Mouse (Mus musculus): Measurements from ENCODE around the gene Sp7. TPM values are rescaled to one million over a fixed set of nuclear protein-coding genes. Genes with fewer than 3 reads are reported as not detected.
"Not testable (repeated sequence)": the region's sequence is repeated elsewhere in the genome, so short reads cannot be mapped to it uniquely, and the experiment has no call there.

Gene Sp7
- polyA plus RNA-seq, 1 experiment from 2014 or later: 0.46 TPM

DNA sequence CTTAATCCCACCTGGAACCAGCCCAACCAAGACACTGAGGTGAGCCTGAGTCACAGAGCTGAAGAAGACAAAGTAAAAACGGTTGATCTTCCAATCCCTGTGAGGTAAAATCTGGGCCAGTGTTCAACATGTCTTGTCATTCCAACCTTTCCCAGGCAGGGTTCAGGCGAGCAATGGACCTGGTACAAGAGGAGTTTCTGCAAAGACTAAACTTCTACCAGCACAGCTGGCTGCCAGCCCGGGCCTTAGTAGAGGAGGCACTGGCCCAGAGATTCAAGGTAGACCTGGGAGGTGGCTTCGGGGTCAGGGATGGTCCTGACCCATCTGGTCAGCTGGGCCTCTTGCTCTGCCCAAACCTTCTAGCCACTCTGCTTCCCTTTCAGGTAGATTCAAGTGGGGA, 30.0 kb downstream of the Sp7 start:
- WGBS: 87% methylated on average over 4 of the region's 4 CpGs
- Histone ChIP-seq H3K4me3 (ENCODE audit: low read length) (no peak overlapping the region), H3K9ac (ENCODE audit: low read depth, low read length) (no peak overlapping the region), H3K4me2 (ENCODE audit: low read length) (no peak overlapping the region), H3K4me1 (ENCODE audit: control insufficient read depth, insufficient read depth, low read depth, low read length) (peaks cover 13% of the 10 kb centered on the region), H3K27me3 (replicated peaks; ENCODE audit: control insufficient read depth, insufficient read depth, low read length) (no peaks in the 10 kb centered on the region), H3K9me3 (ENCODE audit: control insufficient read depth, low read length) (no peaks in the 10 kb centered on the region), H3K36me3 (ENCODE audit: control insufficient read depth, insufficient read depth, low read length) (peaks cover 29% of the 10 kb centered on the region), H3K27ac (ENCODE audit: low read depth, low read length) (no peak overlapping the region)
- no peak for ATAC-seq

GRCm38 (mm10) chr15:102335925-102336324, 31.1 kb downstream of the Sp7 start:
- not testable (repeated sequence) for ATAC-seq; H3K27me3 ChIP-seq (replicated peaks; ENCODE audit: control insufficient read depth, insufficient read depth, low read length); H3K9me3 ChIP-seq (ENCODE audit: control insufficient read depth, low read length); H3K9ac ChIP-seq (ENCODE audit: low read depth, low read length); H3K4me2 ChIP-seq (ENCODE audit: low read length); H3K4me3 ChIP-seq (ENCODE audit: low read length); H3K27ac ChIP-seq (ENCODE audit: low read depth, low read length)
- Histone ChIP-seq H3K36me3 (ENCODE audit: control insufficient read depth, insufficient read depth, low read length) (peaks cover 29% of the 10 kb centered on the region), H3K4me1 (ENCODE audit: control insufficient read depth, insufficient read depth, low read depth, low read length) (peaks cover 17% of the 10 kb centered on the region)
- 96% methylated on average over 5 of the region's 5 CpGs for WGBS

DNA sequence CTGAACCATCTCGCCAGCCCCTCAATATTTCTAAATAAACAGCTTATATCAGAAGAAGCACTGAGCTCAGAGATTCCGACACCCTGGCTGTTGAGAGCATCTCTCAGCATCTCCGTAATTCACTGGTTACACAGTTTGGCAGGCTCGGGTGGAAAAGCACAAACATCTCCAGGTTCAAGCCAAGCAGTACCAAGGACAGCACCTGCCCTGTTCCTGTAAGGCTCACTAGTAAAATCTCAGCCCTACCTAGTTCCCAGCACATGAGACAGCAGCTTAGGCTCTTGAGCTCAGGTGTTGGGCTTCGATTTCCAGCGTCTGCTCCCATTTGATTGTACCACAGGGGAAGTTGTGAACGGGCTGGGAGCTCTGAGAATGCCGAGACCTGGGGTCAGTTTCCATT, 31.7 kb downstream of the Sp7 start:
- 83% methylated on average over 8 of the region's 8 CpGs for WGBS
- Histone ChIP-seq H3K9ac (ENCODE audit: low read depth, low read length) (no peak overlapping the region), H3K4me2 (ENCODE audit: low read length) (no peak overlapping the region), H3K36me3 (ENCODE audit: control insufficient read depth, insufficient read depth, low read length) (peaks cover 32% of the 10 kb centered on the region), H3K9me3 (ENCODE audit: control insufficient read depth, low read length) (no peaks in the 10 kb centered on the region), H3K27ac (ENCODE audit: low read depth, low read length) (no peak overlapping the region), H3K27me3 (replicated peaks; ENCODE audit: control insufficient read depth, insufficient read depth, low read length) (no peaks in the 10 kb centered on the region), H3K4me1 (ENCODE audit: control insufficient read depth, insufficient read depth, low read depth, low read length) (peaks cover 17% of the 10 kb centered on the region), H3K4me3 (ENCODE audit: low read length) (no peak overlapping the region)
- no peak for ATAC-seq

DNA sequence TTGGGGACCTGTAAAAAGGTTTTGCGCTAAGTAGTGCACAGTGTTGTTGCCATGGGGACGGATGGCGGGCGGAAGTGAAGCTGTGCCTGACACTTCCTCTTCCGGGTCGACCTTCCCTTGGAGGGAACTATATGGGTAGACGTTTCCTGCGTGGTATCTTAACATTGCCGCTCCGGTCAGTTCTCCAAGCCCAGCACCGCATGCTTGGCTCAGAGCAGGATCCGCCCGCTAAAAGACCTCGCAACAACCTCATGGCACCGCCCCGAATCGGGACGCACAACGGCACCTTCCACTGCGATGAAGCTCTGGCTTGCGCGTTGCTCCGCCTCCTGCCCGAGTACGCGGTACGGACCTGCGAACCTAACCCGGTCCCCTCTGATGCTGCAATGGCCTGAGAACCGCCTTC, 35.4 kb downstream of the Sp7 start, which contains the start of gene Myg1:
TSS of gene Myg1 (plus strand) at position 100 of the 406 bp plus-strand sequence.
- peaks cover 23% of the 10 kb centered on the region for H3K4me1 ChIP-seq (ENCODE audit: control insufficient read depth, insufficient read depth, low read depth, low read length)
- no peaks in the 10 kb centered on the region for H3K9me3 ChIP-seq (ENCODE audit: control insufficient read depth, low read length)
- H3K27me3 ChIP-seq (replicated peaks; ENCODE audit: control insufficient read depth, insufficient read depth, low read length): no peaks in the 10 kb centered on the region
- H3K4me2 ChIP-seq (ENCODE audit: low read length): peak within 1 kb of the TSS; percentile 90
- peaks cover 27% of the 10 kb centered on the region for H3K36me3 ChIP-seq (ENCODE audit: control insufficient read depth, insufficient read depth, low read length)
- under 1% methylated on average over 30 of the region's 30 CpGs for WGBS
- peak within 1 kb of the TSS; percentile 66 for H3K27ac ChIP-seq (ENCODE audit: low read depth, low read length)
- peak; percentile 97 for ATAC-seq
- peak within 1 kb of the TSS; percentile 80 for H3K4me3 ChIP-seq (ENCODE audit: low read length)
- peak within 1 kb of the TSS; percentile 73 for H3K9ac ChIP-seq (ENCODE audit: low read depth, low read length)

DNA sequence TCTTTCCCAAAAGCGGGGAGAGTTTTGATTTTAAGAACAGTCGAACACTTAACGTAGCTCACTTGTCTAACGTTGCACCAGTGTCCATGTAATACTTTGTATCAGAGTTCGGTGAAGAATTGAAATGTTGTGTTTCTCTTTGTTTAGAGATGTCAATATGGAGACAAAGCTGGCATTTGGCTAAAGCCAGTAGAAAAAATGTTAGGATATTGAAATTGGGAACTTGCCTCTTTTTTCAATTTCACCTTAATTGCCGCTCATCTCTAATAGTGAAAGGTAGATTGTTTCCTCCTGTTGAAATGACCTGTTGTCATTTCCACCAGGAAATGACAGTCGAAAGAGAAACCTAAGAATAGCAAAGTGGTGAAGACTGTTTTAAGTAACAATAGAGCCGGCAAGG, 40.1 kb downstream of the Sp7 start:
- 69% methylated on average over 8 of the region's 8 CpGs for WGBS

DNA sequence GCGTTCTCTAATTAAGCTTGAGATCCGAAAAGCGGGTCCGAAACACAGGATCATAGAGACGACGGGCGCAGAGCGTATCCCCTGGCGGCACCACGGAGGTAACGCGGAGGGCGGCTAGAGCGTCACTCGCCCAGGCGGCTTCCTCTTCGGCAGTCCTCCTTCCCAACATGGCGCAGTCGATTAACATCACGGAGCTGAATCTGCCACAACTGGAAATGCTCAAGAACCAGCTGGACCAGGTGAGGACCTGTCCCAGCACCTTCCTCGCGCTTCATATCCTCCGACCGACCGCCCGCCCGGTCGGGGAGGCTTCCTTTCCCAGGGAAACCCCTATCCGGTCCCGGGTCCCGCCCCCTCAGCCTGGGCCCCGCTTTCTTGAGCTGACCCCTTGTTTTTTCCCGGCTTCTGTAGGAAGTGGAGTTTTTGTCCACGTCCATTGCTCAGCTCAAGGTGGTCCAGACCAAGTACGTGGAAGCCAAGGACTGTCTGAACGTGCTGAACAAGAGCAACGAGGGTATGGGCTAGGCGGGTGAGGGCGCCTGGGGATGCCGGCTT, 40.9 kb downstream of the Sp7 start, which contains the start of gene Pfdn5:
TSS of gene Pfdn5 (plus strand) at position 95 of the 555 bp plus-strand sequence.
- H3K27ac ChIP-seq (ENCODE audit: low read depth, low read length): peak within 1 kb of the TSS; percentile 78
- WGBS: 0% methylated on average over 40 of the region's 40 CpGs
- peaks cover 10% of the 10 kb centered on the region for H3K36me3 ChIP-seq (ENCODE audit: control insufficient read depth, insufficient read depth, low read length)
- peak within 1 kb of the TSS; percentile 82 for H3K9ac ChIP-seq (ENCODE audit: low read depth, low read length)
- peak; percentile 95 for ATAC-seq
- peaks cover 10% of the 10 kb centered on the region for H3K4me1 ChIP-seq (ENCODE audit: control insufficient read depth, insufficient read depth, low read depth, low read length)
- H3K4me2 ChIP-seq (ENCODE audit: low read length): peak within 1 kb of the TSS; percentile 73
- no peaks in the 10 kb centered on the region for H3K9me3 ChIP-seq (ENCODE audit: control insufficient read depth, low read length)
- H3K4me3 ChIP-seq (ENCODE audit: low read length): peak within 1 kb of the TSS; percentile 83
- H3K27me3 ChIP-seq (replicated peaks; ENCODE audit: control insufficient read depth, insufficient read depth, low read length): no peaks in the 10 kb centered on the region

More for the DNA sequence above, 40.1 kb downstream of the Sp7 start:
- no peak overlapping the region for H3K27ac ChIP-seq (ENCODE audit: low read depth, low read length)
- no peaks in the 10 kb centered on the region for H3K27me3 ChIP-seq (replicated peaks; ENCODE audit: control insufficient read depth, insufficient read depth, low read length)
- peak overlapping the region; percentile 73 for H3K4me2 ChIP-seq (ENCODE audit: low read length)
- no peaks in the 10 kb centered on the region for H3K9me3 ChIP-seq (ENCODE audit: control insufficient read depth, low read length)
- H3K36me3 ChIP-seq (ENCODE audit: control insufficient read depth, insufficient read depth, low read length): peaks cover 10% of the 10 kb centered on the region
- peaks cover 14% of the 10 kb centered on the region for H3K4me1 ChIP-seq (ENCODE audit: control insufficient read depth, insufficient read depth, low read depth, low read length)
- no peak for ATAC-seq
- peak overlapping the region; percentile 82 for H3K9ac ChIP-seq (ENCODE audit: low read depth, low read length)
- H3K4me3 ChIP-seq (ENCODE audit: low read length): peak overlapping the region; percentile 83

GRCm38 (mm10) chr15:102324654-102325473, 42.1 kb downstream of the Sp7 start:
- WGBS: 75% methylated on average over 12 of the region's 12 CpGs
- H3K9ac ChIP-seq (ENCODE audit: low read depth, low read length): no peak overlapping the region
- H3K36me3 ChIP-seq (ENCODE audit: control insufficient read depth, insufficient read depth, low read length): peaks cover 3% of the 10 kb centered on the region
- no peaks in the 10 kb centered on the region for H3K27me3 ChIP-seq (replicated peaks; ENCODE audit: control insufficient read depth, insufficient read depth, low read length)
- no peak overlapping the region for H3K4me3 ChIP-seq (ENCODE audit: low read length)
- peaks cover 10% of the 10 kb centered on the region for H3K4me1 ChIP-seq (ENCODE audit: control insufficient read depth, insufficient read depth, low read depth, low read length)
- peak overlapping the region; percentile 53 for H3K4me2 ChIP-seq (ENCODE audit: low read length)
- no peak for ATAC-seq
- H3K9me3 ChIP-seq (ENCODE audit: control insufficient read depth, low read length): no peaks in the 10 kb centered on the region
- H3K27ac ChIP-seq (ENCODE audit: low read depth, low read length): no peak overlapping the region

DNA sequence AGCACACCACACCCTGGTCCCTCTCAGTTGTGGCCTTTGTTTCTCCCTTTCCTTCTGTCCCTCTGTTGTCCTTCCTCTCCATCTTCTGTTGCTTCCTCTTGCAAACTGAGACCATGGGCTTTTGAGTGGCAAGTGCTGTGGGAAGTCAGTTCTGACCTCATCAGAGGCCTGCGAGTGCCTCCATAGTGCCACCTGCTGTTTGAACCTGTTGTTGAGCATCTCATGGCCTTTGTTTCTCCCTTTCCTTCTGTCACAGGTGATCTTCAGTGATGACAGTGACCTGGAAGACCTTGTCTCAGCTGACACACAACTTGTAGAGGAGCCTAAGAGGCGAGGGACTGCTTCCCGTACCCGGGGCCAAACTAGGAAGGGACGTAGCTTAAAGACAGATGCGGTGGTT, 50.7 kb downstream of the Sp7 start:
- Histone ChIP-seq H3K27me3 (replicated peaks; ENCODE audit: control insufficient read depth, insufficient read depth, low read length) (no peaks in the 10 kb centered on the region), H3K4me2 (ENCODE audit: low read length) (no peak overlapping the region), H3K36me3 (ENCODE audit: control insufficient read depth, insufficient read depth, low read length) (no peaks in the 10 kb centered on the region), H3K9ac (ENCODE audit: low read depth, low read length) (no peak overlapping the region), H3K9me3 (ENCODE audit: control insufficient read depth, low read length) (no peaks in the 10 kb centered on the region), H3K4me3 (ENCODE audit: low read length) (no peak overlapping the region), H3K4me1 (ENCODE audit: control insufficient read depth, insufficient read depth, low read depth, low read length) (no peaks in the 10 kb centered on the region), H3K27ac (ENCODE audit: low read depth, low read length) (no peak overlapping the region)
- peak; percentile 42; the same call in 1 of the 2 replicates for ATAC-seq
- 87% methylated on average over 6 of the region's 6 CpGs for WGBS

- no peaks in the 10 kb centered on the region for H3K9me3 ChIP-seq (ENCODE audit: control insufficient read depth, low read length)
- H3K4me2 ChIP-seq (ENCODE audit: low read length): no peak overlapping the region
- H3K4me3 ChIP-seq (ENCODE audit: low read length): no peak overlapping the region
- WGBS: 91% methylated on average over 8 of the region's 8 CpGs
- H3K4me1 ChIP-seq (ENCODE audit: control insufficient read depth, insufficient read depth, low read depth, low read length): no peaks in the 10 kb centered on the region
- no peak overlapping the region for H3K9ac ChIP-seq (ENCODE audit: low read depth, low read length)
- H3K27ac ChIP-seq (ENCODE audit: low read depth, low read length): no peak overlapping the region
- ATAC-seq: no peak
- H3K36me3 ChIP-seq (ENCODE audit: control insufficient read depth, insufficient read depth, low read length): no peaks in the 10 kb centered on the region
- no peaks in the 10 kb centered on the region for H3K27me3 ChIP-seq (replicated peaks; ENCODE audit: control insufficient read depth, insufficient read depth, low read length)
These were observed 51.7 kb downstream of the Sp7 start for GRCm38 (mm10) chr15:102315292-102315691.

Measured in hindbrain, embryonic 16.5 days (tissue).